Mouse (Mus musculus): ENCODE results near the gene Lyve1. TPM values are rescaled to one million over a fixed set of nuclear protein-coding genes. Genes with fewer than 3 reads are reported as not detected.

The Lyve1 gene
- polyA plus RNA-seq, 1 experiment from 2014 or later: 17.4 TPM

DNA sequence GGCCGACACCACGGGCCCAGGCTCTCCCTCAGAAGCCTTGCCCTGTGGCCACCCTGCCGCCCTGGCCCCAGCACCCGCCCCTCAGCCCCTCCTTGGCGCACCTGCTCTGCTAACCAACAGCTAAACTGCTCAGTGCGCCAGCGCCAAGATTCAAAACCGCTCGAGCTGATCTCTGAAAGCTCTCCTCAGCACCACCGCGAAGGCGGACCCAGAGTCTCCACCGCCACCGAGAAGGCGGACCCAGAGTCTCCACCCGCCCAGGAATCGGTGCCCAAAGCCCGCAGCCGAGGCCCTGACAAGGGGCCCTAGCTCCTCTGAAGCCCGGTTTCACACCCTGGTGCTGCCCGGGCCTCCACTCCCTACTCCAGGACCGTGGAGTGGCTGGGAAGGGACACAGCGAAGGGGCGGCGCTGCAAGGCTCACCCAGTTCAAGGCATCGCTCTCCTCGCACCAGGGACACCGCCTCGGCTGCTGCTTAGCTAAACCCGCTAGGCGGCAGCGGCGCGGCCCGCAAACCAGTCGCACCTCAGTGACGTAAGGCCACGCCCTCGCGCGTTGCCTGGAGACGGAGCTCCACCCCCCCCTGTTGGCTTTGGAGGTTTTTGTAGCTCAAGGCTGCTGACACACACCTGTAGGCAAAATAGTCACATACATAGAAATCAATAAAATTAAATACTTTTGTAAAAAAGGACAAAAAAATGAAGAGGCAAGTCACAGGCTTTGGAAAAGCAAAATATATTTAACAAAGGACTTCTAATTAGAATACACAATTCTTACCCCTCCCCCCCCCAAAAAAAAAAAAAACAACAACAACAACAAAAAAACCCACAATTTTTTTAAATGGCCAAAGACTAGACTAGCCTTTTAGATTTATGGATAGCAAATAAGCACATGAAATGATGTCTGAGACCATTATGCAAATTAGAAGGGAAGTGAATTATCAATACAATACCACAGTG is 18.8 kb downstream of the Lyve1 start, which contains the start of gene Rnf141:
Gene Rnf141 (minus strand): TSS at position 542 of the 959 bp plus-strand sequence.
- 1% methylated on average over 42 of the region's 42 CpGs for WGBS

GRCm38 (mm10) chr7:110840332-110840731 is 22.7 kb downstream of the Lyve1 start:
- Histone ChIP-seq H3K9ac (ENCODE audit: low read length) (no peak overlapping the region), H3K4me1 (ENCODE audit: control insufficient read depth, insufficient read depth, low read length) (0 out of 2 replicates have a peak, but pooled peaks cover 3% of the 10 kb centered on the region), H3K27me3 (ENCODE audit: control insufficient read depth, insufficient read depth, low read length) (no peaks in the 10 kb centered on the region), H3K4me3 (replicated peaks; ENCODE audit: low read length) (no peak overlapping the region), H3K36me3 (ENCODE audit: control insufficient read depth, insufficient read depth, low read length) (no peaks in the 10 kb centered on the region), H3K4me2 (ENCODE audit: low read depth, low read length) (peak overlapping the region; percentile 27; the same call in 1 of the 2 replicates), H3K9me3 (replicated peaks; ENCODE audit: control insufficient read depth, low read length) (no peaks in the 10 kb centered on the region), H3K27ac (ENCODE audit: low read length) (peak overlapping the region; percentile 14; the same call in 1 of the 2 replicates)
- peak; percentile 49; the same call in 1 of the 2 replicates for ATAC-seq (ENCODE audit: insufficient read depth, low FRiP score)
- 46% methylated on average over 4 of the region's 4 CpGs for WGBS

More for the DNA sequence above, 18.8 kb downstream of the Lyve1 start, which contains the start of gene Rnf141:
- 0 out of 2 replicates have a peak, but pooled peaks cover 3% of the 10 kb centered on the region for H3K4me1 ChIP-seq (ENCODE audit: control insufficient read depth, insufficient read depth, low read length)
- ATAC-seq (ENCODE audit: insufficient read depth, low FRiP score): peak; percentile 91
- peak within 1 kb of the TSS; percentile 60 for H3K4me2 ChIP-seq (ENCODE audit: low read depth, low read length)
- no peaks in the 10 kb centered on the region for H3K27me3 ChIP-seq (ENCODE audit: control insufficient read depth, insufficient read depth, low read length)
- peak within 1 kb of the TSS; percentile 97 for H3K27ac ChIP-seq (ENCODE audit: low read length)
- peak within 1 kb of the TSS; percentile 84 for H3K9ac ChIP-seq (ENCODE audit: low read length)
- H3K4me3 ChIP-seq (replicated peaks; ENCODE audit: low read length): peak within 1 kb of the TSS; percentile 77
- no peaks in the 10 kb centered on the region for H3K9me3 ChIP-seq (replicated peaks; ENCODE audit: control insufficient read depth, low read length)
- H3K36me3 ChIP-seq (ENCODE audit: control insufficient read depth, insufficient read depth, low read length): no peaks in the 10 kb centered on the region

- Histone ChIP-seq H3K4me2 (ENCODE audit: low read depth, low read length) (no peak overlapping the region), H3K27ac (ENCODE audit: low read length) (no peak overlapping the region), H3K9ac (ENCODE audit: low read length) (no peak overlapping the region), H3K36me3 (ENCODE audit: control insufficient read depth, insufficient read depth, low read length) (no peaks in the 10 kb centered on the region), H3K9me3 (replicated peaks; ENCODE audit: control insufficient read depth, low read length) (no peaks in the 10 kb centered on the region), H3K4me1 (ENCODE audit: control insufficient read depth, insufficient read depth, low read length) (0 out of 2 replicates have a peak, but pooled peaks cover 4% of the 10 kb centered on the region), H3K4me3 (replicated peaks; ENCODE audit: low read length) (no peak overlapping the region), H3K27me3 (ENCODE audit: control insufficient read depth, insufficient read depth, low read length) (no peaks in the 10 kb centered on the region)
- ATAC-seq (ENCODE audit: insufficient read depth, low FRiP score): no peak
- 47% methylated on average over 3 of the region's 3 CpGs for WGBS
Observed at GRCm38 (mm10) chr7:110834522-110834921, 28.5 kb downstream of the Lyve1 start.

- no peak overlapping the region for H3K27ac ChIP-seq (ENCODE audit: low read length)
- H3K36me3 ChIP-seq (ENCODE audit: control insufficient read depth, insufficient read depth, low read length): no peaks in the 10 kb centered on the region
- WGBS: 82% methylated on average over 1 of the region's 1 CpGs
- no peak overlapping the region for H3K4me2 ChIP-seq (ENCODE audit: low read depth, low read length)
- no peaks in the 10 kb centered on the region for H3K9me3 ChIP-seq (replicated peaks; ENCODE audit: control insufficient read depth, low read length)
- H3K4me1 ChIP-seq (ENCODE audit: control insufficient read depth, insufficient read depth, low read length): 0 out of 2 replicates have a peak, but pooled peaks cover 4% of the 10 kb centered on the region
- no peaks in the 10 kb centered on the region for H3K27me3 ChIP-seq (ENCODE audit: control insufficient read depth, insufficient read depth, low read length)
- no peak overlapping the region for H3K9ac ChIP-seq (ENCODE audit: low read length)
- ATAC-seq (ENCODE audit: insufficient read depth, low FRiP score): no peak
- no peak overlapping the region for H3K4me3 ChIP-seq (replicated peaks; ENCODE audit: low read length)
Observed at GRCm38 (mm10) chr7:110834018-110834417, 29.0 kb downstream of the Lyve1 start.

- Histone ChIP-seq H3K27ac (ENCODE audit: low read length) (no peak overlapping the region), H3K9ac (ENCODE audit: low read length) (no peak overlapping the region), H3K9me3 (replicated peaks; ENCODE audit: control insufficient read depth, low read length) (no peaks in the 10 kb centered on the region), H3K36me3 (ENCODE audit: control insufficient read depth, insufficient read depth, low read length) (no peaks in the 10 kb centered on the region), H3K4me2 (ENCODE audit: low read depth, low read length) (no peak overlapping the region), H3K4me1 (ENCODE audit: control insufficient read depth, insufficient read depth, low read length) (0 out of 2 replicates have a peak, but pooled peaks cover 4% of the 10 kb centered on the region), H3K27me3 (ENCODE audit: control insufficient read depth, insufficient read depth, low read length) (no peaks in the 10 kb centered on the region), H3K4me3 (replicated peaks; ENCODE audit: low read length) (no peak overlapping the region)
- ATAC-seq (ENCODE audit: insufficient read depth, low FRiP score): no peak
- WGBS: 83% methylated on average over 1 of the region's 1 CpGs
Observed at GRCm38 (mm10) chr7:110833024-110833423, 30.0 kb downstream of the Lyve1 start.

DNA sequence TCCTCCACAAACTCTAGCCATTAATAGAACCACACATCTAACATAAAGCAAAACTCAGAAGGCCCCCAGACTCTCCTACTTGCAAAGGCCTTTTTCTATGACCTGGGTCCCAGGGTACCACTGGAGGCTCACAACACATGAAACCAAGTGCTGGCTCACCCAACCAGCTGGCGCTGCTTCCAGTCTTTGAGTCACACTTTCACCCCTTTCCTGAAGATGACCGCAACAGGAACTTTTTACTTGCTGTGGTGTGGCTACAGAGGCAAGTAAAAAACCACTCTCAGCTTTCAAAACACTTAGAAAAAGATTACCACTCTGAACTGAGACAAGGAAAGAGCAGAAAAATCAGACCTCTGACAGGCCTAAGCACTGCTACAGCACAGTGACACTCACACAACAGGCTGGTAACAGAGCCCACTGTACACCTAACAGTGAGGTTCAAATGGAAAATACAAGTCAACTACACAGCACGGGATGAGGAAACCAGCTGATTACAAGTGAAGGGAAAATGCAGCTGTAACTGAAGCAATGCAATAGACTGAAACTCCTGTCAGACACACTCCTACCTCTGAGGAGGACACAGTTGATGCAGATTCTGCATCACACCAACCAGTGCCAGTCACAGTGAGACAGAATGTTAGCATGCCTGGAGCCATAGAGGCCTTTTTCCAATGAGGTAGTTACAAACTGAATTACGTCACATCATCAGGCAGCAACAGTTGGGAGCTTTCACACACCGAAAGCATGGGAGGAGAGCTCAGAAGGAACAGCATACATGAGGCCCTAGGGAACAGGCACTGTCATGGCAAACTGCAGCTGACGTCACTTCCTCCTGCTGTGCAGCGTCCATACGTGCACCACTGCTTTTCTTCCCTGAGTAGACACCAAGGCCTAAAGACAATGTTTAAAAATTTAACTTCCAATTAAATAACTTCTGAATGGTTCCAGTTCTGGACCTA is 38.8 kb downstream of the Lyve1 start:
- no peak for ATAC-seq (ENCODE audit: insufficient read depth, low FRiP score)
- H3K4me1 ChIP-seq (ENCODE audit: control insufficient read depth, insufficient read depth, low read length): peaks cover 6% of the 10 kb centered on the region
- H3K27ac ChIP-seq (ENCODE audit: low read length): no peak overlapping the region
- H3K9ac ChIP-seq (ENCODE audit: low read length): no peak overlapping the region
- no peak overlapping the region for H3K4me2 ChIP-seq (ENCODE audit: low read depth, low read length)
- H3K27me3 ChIP-seq (ENCODE audit: control insufficient read depth, insufficient read depth, low read length): no peaks in the 10 kb centered on the region
- H3K36me3 ChIP-seq (ENCODE audit: control insufficient read depth, insufficient read depth, low read length): peaks cover 6% of the 10 kb centered on the region; the same call in 1 of the 2 replicates
- no peaks in the 10 kb centered on the region for H3K9me3 ChIP-seq (replicated peaks; ENCODE audit: control insufficient read depth, low read length)
- 85% methylated on average over 8 of the region's 8 CpGs for WGBS
- no peak overlapping the region for H3K4me3 ChIP-seq (replicated peaks; ENCODE audit: low read length)

DNA sequence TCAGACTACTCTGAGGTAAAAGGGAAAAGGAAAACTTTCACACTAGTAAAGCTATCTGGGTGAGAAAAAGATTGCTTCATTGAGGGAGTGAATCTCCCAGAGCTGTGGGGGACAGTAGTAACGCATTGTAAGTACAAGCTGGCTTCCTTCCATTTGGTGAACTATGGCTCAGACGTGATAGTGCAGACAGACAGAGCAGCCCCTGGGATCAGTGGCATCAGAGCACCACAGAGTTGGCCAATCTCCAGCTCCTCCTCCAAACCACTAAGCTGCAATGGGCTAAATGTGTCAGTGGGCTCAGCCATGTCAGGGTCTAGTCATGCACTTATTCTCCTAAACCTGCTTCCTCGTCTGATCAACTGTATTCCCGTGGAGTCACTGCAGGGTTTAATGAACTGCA is 39.4 kb downstream of the Lyve1 start:
- 67% methylated on average over 4 of the region's 4 CpGs for WGBS
- H3K4me2 ChIP-seq (ENCODE audit: low read depth, low read length): no peak overlapping the region
- peaks cover 6% of the 10 kb centered on the region; the same call in 1 of the 2 replicates for H3K36me3 ChIP-seq (ENCODE audit: control insufficient read depth, insufficient read depth, low read length)
- no peak for ATAC-seq (ENCODE audit: insufficient read depth, low FRiP score)
- H3K9me3 ChIP-seq (replicated peaks; ENCODE audit: control insufficient read depth, low read length): no peaks in the 10 kb centered on the region
- no peak overlapping the region for H3K4me3 ChIP-seq (replicated peaks; ENCODE audit: low read length)
- H3K27me3 ChIP-seq (ENCODE audit: control insufficient read depth, insufficient read depth, low read length): no peaks in the 10 kb centered on the region
- H3K27ac ChIP-seq (ENCODE audit: low read length): no peak overlapping the region
- no peak overlapping the region for H3K9ac ChIP-seq (ENCODE audit: low read length)
- peaks cover 6% of the 10 kb centered on the region for H3K4me1 ChIP-seq (ENCODE audit: control insufficient read depth, insufficient read depth, low read length)

DNA sequence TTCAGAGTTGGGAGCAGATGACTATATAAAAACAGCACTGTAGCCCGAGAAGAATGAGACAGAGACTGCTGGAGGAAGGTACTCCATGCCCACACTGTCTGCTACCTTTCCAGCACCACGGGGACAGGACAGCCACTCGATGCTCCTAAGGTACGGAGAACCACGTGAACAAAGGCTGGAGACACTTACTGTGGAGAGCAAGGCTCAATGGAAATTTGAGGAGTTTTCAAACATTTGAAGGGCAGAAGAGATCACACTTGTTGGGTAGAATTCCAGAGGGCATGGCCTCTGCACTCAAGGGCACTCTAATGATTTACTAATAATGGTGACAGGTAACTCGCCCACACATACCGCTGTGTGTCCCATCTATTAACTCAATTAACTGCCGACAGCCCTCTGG is 40.0 kb downstream of the Lyve1 start:
- H3K4me2 ChIP-seq (ENCODE audit: low read depth, low read length): no peak overlapping the region
- H3K4me1 ChIP-seq (ENCODE audit: control insufficient read depth, insufficient read depth, low read length): peaks cover 6% of the 10 kb centered on the region
- H3K9me3 ChIP-seq (replicated peaks; ENCODE audit: control insufficient read depth, low read length): no peaks in the 10 kb centered on the region
- H3K27me3 ChIP-seq (ENCODE audit: control insufficient read depth, insufficient read depth, low read length): no peaks in the 10 kb centered on the region
- no peak overlapping the region for H3K4me3 ChIP-seq (replicated peaks; ENCODE audit: low read length)
- H3K9ac ChIP-seq (ENCODE audit: low read length): no peak overlapping the region
- 73% methylated on average over 8 of the region's 8 CpGs for WGBS
- no peak for ATAC-seq (ENCODE audit: insufficient read depth, low FRiP score)
- H3K27ac ChIP-seq (ENCODE audit: low read length): no peak overlapping the region
- peaks cover 6% of the 10 kb centered on the region; the same call in 1 of the 2 replicates for H3K36me3 ChIP-seq (ENCODE audit: control insufficient read depth, insufficient read depth, low read length)

Measured in stomach, embryonic 16.5 days (tissue).